Mouse (Mus musculus): ENCODE data around the gene Adora2b.
"Not testable (repeated sequence)": the region's sequence is repeated elsewhere in the genome, so short reads cannot be mapped to it uniquely, and the experiment has no call there.

Adora2b gene

DNA sequence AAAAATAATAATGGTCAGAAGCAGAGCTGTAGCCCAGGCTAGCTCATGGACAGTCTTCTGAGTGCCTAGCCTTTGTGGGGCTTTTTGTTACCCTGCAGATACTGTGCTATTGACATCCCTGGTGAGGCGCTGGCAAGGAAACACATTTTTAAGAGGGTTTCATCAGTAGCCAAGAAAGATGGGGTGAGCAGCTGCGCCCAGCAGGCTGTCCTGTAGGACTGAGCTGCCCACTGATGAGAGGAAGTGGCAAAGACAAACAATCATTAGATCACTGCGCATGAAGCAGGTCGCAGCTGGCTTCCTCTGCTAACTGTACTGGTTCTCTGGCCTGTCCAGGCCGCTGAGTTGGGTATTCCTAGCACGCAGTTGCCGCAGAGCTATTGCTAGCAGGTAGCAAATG lies 14.8 kb downstream of the Adora2b start:
- in situ Hi-C loops (cut with MboI, MseI) = loop anchor here (10.0 kb wide), 1 partner anchor 299 kb away; no protein-coding TSS in a partner anchor

DNA sequence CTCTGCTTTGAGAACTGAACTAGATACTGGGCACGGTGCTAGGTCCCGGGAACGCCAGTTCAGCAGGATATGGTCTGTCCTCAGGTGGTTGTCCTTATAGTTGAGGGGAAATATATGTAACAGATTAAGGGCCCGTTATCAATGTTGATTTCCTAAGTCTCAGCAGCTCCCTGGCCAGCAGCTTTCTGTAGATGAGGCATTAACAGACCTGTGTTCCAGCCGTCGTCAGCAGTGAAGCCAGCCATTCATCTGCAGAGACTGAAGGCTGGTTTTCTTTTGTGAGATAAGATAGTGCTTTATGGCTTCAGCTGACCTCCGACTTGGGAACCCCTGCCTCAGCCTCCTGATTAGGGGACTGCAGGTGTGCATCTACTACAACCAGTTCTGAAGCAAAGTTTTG lies 15.2 kb downstream of the Adora2b start:
- in situ Hi-C loops (cut with MboI, MseI) = loop anchor here (10.0 kb wide), 1 partner anchor 299 kb away; no protein-coding TSS in a partner anchor

DNA sequence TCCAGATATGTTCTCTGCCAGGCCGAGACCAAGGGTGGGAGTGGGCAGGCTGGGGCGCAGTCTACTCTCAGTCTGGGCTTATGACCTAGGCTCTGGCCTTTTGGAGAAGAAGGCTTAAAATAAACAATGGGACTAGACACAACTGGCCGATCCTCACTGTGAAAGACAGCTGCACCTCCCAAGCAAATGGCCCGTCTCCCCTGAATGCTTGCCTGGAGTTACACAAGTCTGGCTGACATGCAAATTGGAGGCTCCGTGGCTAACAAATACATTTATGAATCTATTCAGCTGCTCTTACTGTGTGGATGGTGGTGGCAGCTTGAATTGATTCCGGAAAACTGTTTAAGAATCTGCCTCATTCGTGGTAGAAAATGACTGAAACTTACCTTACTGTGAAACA lies 16.9 kb downstream of the Adora2b start:
- in situ Hi-C loops (cut with MboI, MseI) = loop anchor here (10.0 kb wide), 1 partner anchor 301 kb away; no protein-coding TSS in a partner anchor

DNA sequence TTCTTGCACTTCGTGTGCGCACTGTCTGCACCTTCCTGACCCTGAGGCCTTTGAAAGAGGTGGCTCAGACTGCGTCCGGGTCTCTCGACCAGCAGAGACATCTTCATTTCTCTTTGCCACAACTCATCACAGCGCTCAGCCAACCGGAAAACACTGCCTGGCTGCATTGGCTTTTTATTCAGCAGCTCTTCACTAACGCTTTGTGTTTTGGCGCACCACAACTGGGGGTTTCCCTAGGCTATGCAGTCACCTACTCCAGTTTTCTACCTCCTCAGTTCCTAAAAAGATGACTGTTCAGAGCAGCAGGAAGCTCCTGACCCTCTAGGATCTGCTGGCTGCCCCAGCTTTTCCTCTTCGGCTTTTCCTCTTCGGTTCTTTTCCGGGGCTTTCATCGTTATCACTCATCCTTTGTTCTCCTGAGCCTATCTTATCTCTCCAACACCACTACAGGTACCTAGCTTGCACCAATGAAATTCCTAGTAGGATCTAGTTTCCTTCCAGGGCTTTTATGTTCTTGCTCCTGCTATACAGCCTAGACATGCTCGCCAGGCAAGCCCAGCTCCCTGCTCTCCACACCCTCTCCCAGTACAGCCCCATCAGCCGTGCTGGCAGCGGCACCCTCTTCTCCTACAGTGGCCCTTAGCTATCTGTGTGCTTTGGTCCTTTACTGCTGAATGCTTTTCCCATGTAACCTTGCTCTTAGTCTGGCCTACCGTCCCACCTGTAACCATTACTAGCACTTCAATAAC lies 17.9 kb downstream of the Adora2b start:
- in situ Hi-C loops (cut with MboI, MseI) = loop anchor here (10.0 kb wide), 1 partner anchor 302 kb away; no protein-coding TSS in a partner anchor

DNA sequence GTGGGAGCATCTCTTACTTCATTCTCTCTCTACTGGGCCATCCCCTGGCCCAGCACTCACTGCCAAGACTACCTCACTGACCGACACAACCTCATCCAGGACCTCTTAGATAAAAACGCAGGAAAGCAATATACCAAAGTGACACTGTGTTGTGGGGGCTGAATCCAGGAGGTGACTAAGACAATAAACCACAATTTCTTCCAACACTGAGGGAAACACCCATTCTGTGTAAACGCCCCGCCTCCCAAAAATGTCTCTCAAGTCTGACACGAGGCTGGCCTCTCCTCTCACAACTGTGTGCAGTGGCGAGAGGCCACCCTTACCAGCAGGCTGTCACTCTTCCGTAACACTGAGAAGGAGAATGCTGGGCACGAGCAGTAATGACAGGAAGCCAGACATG lies 19.6 kb downstream of the Adora2b start:
- in situ Hi-C loops (cut with MboI, MseI) = loop anchor here (10.0 kb wide), 1 partner anchor 304 kb away; no protein-coding TSS in a partner anchor

DNA sequence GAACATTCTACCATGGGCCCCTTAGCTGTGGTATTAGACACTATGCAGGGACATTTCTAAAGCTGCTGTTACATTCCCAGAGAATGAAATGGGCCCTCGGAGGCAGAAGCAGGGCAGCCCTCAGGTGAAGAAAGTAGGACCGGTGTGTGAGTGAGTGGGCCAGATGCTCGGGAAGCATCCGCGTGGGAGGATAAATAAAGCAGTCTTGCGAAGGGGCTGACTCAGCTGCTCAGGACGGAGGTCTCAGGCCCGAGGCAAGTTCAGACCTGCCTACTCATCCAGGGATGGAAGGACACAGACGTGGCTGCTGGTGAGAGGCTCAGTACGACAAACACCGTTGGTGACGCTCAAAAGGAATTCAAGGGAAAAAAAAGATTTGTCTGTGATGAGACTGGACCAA lies 20.3 kb downstream of the Adora2b start:
- in situ Hi-C loops (cut with MboI, MseI) = loop anchor here (10.0 kb wide), 1 partner anchor 304 kb away; no protein-coding TSS in a partner anchor

DNA sequence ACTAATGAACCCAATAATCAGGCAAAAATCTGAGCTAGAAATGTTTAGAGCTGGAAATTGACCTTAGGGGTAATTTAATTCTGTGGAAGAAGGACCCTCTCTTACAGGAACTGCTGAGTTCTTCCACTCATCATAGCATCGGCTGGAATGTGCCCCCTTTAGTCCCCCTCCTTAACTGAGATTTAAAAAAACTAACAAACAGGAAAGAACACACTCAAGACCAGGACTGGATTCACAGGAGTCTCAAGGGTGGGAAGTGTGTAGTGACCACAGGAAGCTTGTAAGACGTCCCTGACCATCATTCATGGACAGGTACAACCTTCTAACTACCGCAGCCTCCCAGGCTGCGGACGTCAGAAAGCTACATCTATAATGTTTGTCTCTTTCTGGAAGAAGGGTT lies 22.1 kb downstream of the Adora2b start:
- in situ Hi-C loops (cut with MboI, MseI) = no loop called here

DNA sequence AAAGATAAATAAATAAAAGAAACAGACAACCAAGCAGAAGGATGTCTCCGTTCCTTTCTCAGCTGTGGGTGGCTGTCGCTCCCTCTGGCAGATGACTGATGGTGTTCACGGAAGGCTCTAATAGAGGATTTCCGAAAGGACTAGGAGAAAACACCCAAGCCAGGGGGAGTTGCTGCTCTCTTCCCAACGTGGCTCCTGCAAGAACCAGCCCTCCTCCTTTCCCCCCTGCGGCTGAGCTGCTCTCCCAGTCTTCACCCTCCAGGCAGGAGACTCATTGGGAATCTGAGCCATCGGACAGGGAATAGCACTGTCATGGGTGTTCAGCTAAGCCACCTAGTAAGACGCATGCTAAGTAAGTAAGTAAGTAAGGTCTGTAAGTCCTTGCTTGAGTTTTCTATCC lies 28.3 kb downstream of the Adora2b start:
- in situ Hi-C loops (cut with MboI, MseI) = loop anchor here (5.0 kb wide), 4 partner anchors 55 to 335 kb away; no protein-coding TSS in a partner anchor

DNA sequence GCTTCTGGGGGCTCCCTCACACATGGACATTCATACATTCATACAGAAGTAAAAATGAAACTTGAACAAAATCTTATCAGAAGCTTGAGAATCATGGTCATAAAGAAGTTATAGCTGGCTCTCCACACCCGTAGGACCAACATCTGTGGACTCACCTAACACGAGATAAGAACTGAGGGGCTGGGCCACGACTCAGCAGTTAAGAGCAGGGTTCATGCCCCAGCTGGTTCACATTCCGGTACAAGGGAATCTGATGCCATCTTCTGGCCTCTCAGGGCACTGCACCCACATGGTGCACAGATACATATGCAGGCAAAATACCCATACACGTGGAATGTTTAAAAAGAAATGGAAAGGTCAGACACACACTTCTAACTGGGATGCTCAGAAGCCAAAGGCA lies 29.2 kb downstream of the Adora2b start:
- in situ Hi-C loops (cut with MboI, MseI) = loop anchor here (5.0 kb wide), 4 partner anchors 56 to 336 kb away; no protein-coding TSS in a partner anchor

DNA sequence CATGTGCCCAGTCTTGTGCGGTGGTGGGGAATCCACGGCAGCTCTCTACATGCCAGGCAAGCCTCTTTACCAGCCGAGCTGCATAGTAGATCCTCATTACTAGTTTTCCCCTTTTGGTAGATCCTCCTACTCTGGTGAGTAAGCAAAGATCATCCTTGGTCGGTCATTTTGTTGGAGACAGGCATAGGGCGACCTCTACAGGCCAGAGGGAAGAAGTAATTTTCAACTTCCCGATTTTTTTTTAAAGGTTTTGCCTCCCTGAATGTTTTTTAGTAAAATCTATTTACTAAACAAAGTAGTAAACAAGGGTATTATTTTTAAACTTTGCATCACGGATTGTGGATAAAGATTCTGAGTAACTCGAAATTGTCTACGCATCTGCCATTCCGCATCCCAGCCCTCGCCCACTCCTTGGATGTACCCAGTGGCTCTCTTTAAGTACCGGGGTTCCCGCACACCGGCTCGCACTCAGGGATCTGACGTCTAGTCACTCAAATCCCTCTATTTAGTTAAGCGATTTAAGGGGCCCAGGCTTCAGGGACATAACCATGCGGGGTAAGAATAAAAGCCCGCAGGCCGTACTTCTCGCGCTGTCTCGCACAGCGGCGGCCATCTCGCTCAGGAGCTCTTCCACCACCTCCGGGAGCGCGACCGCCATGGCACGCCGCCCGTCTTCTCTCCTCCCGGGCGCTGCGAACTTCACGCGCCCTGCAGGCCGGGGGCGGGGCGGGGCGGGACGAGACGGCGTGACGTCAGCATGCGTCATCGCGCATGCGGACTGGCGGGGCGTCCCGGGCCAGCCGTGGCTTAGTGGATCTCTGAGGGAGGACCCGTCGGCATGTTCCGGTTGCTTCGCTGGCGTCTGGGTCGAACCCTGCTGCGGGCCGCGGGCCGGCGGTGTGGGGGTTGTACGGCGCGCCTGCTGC lies 32.2 kb downstream of the Adora2b start, which contains the start of the genes Zswim7 and Ttc19:
Gene Zswim7, minus strand, starts transcription at position 701 of the 926 bp plus-strand sequence.
Gene Ttc19, plus strand, starts transcription at position 799 of the 926 bp plus-strand sequence.
- in situ Hi-C loops (cut with MboI, MseI) = no loop called here

DNA sequence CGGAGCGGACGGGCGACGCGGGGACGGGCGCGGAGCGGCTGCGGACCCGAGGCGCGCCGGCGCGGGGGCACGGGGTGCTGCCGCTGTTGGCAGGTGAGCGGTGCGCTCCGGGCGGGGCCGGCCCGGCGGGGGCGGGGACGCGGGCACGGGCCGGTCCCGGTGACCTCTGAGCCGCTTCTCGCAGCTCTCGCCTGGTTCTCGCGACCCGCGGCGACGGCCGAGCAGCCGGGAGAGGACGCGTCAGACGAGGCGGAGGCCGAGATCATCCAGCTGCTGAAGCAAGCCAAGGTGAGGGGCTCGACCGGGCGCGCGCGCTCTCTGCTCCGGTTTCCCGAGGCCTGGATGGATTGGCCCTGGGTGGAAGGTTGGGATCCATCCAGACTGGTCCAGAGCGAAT lies 32.8 kb downstream of the Adora2b start:
- in situ Hi-C loops (cut with MboI, MseI) = no loop called here

DNA sequence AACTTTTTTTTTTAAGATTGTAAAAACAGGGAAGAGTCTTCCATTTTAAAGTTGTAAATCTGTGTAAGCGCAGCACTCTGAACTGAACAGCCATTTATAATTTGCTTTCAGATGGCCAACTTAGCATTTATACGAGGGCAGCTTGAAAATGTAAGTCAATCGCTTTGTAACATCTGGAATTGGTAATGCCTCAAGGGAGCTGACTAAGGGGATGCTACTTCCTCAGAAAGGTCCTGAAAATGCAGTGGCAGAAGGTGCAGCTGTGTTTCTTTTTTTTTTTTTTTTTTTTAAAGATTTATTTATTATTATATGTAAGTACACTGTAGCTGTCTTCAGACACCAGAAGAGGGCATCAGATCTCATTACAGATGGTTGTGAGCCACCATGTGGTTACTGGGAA lies 35.2 kb downstream of the Adora2b start:
- in situ Hi-C loops (cut with MboI, MseI) = not testable (repeated sequence)

DNA sequence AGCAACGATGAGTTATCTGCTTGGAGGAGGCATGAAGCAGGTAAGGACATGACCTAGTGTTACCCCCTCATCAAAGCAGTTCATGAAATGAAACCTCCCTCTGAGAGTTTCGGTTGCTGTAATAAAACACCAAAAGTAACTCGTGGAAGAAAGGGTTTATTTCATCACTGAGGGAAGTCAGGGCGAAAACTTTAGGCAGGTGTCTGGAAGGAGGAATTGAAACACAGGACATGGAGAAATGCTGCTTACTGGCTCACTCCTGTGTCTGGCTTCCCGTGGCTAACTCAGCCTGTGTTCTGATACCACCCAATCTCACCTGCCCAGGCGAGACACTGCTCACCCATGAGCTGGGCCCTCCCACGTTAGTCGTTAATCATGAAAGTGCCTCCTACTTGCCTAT lies 36.2 kb downstream of the Adora2b start:
- in situ Hi-C loops (cut with MboI, MseI) = no loop called here

DNA sequence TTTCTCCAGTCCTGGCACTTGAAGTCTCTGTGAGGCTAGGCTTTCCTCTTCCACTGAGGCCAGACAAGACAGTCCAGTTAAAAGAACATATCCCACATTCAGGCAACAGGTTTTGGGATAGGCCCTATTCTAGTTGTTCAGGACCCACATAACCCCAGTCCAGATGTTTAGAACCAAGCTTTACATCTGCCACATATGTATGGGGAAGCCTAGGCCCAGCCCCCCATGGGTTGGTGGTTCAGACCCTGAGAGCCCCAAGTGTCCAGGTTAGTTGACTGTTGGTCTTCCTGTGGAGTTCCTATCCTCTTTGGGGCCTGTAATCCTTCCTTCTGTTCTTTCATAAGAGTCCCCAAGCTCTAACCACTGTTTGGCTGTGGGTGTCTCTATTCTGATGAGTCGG lies 38.9 kb downstream of the Adora2b start:
- in situ Hi-C loops (cut with MboI, MseI) = no loop called here

DNA sequence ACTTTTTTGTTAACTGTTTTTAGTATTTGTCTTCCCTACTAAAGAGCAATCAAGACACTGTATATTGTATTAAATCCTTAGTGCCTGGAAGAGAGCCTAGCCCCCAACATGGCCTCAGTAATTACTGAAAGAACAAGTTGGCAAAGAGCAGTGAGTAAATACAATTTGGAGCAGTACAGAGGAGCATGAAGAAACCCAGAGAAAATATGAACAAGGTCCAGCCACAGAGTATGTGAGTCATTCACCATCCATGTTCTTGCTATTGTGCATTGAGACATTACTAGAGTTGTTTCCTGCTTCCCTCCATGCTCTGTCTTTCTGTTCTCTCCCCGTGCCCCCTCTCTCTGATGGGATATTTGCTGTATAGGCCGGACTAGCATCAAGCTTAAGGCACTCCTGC lies 45.3 kb downstream of the Adora2b start:
- in situ Hi-C loops (cut with MboI, MseI) = no loop called here

DNA sequence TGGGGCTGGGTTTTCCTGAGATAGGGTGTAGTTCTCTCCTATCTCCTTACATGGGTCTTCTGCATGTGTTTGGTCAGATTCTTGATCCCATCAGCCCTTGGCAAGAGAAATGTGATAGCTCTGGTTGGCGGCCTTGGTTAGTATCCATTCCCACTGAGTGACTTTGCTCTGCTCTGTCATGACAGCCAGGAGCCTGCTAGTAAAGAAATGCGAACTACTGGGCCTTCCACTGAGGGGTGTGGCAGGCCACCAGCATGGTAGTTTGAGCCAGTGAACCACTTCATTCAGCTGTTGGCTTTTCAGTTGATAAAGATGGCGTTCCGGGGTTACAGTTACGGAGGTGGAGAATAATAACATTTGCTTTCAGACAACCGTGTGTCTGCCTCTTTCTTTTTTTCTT lies 50.1 kb downstream of the Adora2b start:
- in situ Hi-C loops (cut with MboI, MseI) = no loop called here

DNA sequence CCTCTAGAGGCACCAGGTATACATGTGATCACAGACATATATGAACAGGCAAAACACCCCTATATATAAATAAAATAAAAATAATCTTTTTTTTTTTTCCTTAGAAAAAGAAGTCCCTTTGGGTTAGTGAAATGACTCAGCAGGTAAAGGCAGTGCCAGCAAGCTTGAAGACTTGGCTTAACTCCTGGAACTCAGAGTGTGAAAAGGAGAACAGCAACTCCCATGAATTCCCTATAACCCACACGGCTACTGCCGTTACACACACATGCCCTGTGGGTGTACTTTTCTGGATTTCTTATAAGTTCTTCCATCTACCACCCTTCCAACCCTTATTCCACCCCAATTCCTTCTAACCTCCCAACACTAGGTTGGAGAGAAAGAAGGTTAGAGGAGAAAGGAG lies 57.1 kb downstream of the Adora2b start:
- in situ Hi-C loops (cut with MboI, MseI) = no loop called here

DNA sequence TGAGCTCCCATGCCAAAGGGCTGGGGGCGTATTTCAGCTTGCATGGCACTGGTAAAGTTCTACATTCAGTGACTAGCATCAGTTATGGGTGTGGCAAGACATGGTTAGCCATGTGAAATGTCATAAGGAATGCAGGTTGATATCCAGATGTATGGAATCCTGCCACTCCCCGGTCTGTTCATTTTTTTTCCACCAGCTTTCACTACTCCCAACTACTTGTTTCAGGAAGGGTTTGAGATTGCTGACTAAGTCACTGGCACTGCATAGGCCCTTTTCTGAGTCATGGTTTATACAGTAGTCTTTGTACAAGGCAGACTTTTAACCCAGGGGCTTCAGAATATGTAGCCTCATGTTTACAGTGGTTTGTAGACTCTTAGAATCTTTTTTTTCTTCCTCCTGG lies 60.5 kb downstream of the Adora2b start:
- in situ Hi-C loops (cut with MboI, MseI) = no loop called here

DNA sequence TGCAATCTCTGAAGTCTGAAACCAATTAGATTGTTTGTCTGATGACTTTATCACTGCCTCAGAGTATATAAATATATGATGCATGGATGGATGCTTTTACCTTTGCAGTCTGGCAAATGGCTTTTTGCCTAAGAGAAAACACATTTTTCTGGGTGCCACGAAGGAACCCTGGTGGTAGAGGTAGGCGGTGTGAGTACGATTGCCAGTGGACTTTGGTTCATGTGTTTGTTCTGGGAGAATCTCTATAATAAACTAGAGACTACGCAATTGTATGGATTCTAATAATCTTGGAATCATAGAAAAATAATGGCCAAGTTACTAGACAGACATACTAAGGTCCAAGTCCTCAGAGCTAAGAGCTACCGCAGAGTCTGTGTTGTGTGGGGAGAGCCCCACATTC lies 66.2 kb downstream of the Adora2b start:
- in situ Hi-C loops (cut with MboI, MseI) = loop anchor here (5.0 kb wide), 1 partner anchor 77 kb away; no protein-coding TSS in a partner anchor

Data from regulatory T cell (primary cell).